Mouse (Mus musculus) myocyte (in vitro differentiated cells): Measurements from ENCODE around the gene Ablim2. TPM values are rescaled to one million over a fixed set of nuclear protein-coding genes. Genes with fewer than 3 reads are reported as not detected.

Experiments used
- H3K27me3 ChIP-seq: one replicate; pipeline ENCODE4 v1.6.1; 2011; ENCODE audit not compliant: control insufficient read depth, insufficient read depth, insufficient read length
- H3K36me3 ChIP-seq: one replicate; pipeline ENCODE4 v1.6.1; 2011; ENCODE audit not compliant: control insufficient read depth, insufficient read depth
- H3K4me2 ChIP-seq: one replicate; pipeline ENCODE4 v1.6.1; 2011; ENCODE audit warnings: low read depth, control low read depth
- H3K4me3 ChIP-seq: one replicate; pipeline ENCODE4 v1.5.1; 2011; ENCODE audit warnings: mild to moderate bottlenecking, control low read depth, moderate library complexity
- H3K79me2 ChIP-seq: one replicate; pipeline ENCODE4 v1.6.1; 2011; ENCODE audit not compliant: control insufficient read depth, insufficient read depth
- H3ac ChIP-seq: one replicate; pipeline ENCODE4 v1.6.1; 2011; ENCODE audit not compliant: control insufficient read depth, insufficient read length
- CEBPB ChIP-seq: IDR thresholded peaks from 2 replicates; pipeline ENCODE4 v1.6.1; 2011; ENCODE audit warnings: mild to moderate bottlenecking, moderate library complexity; ENCODE audit not compliant: poor library complexity, insufficient read depth, severe bottlenecking
- E2F4 ChIP-seq: IDR thresholded peaks from one replicate; pipeline ENCODE4 v1.6.1; 2011; ENCODE audit warnings: mild to moderate bottlenecking, control low read depth, moderate library complexity; ENCODE audit not compliant: insufficient read depth
- MAX ChIP-seq: IDR thresholded peaks from one replicate; pipeline ENCODE4 v1.6.1; 2011; ENCODE audit warnings: low read depth, mild to moderate bottlenecking, control low read depth
- MYOD1 ChIP-seq, 3 experiments: IDR thresholded peaks; one replicate each; pipeline ENCODE4 v1.6.1; 2011; ENCODE audit warnings: control low read depth in 2 of 3, low read depth in 2 of 3, mild to moderate bottlenecking in 2 of 3, moderate library complexity in 1 of 3; ENCODE audit not compliant: insufficient read length in 2 of 3, control insufficient read depth in 1 of 3
- MYOG ChIP-seq, 3 experiments: IDR thresholded peaks; one replicate each; pipeline ENCODE4 v1.6.1; 2011; ENCODE audit warnings: control low read depth in 2 of 3, low read depth in 2 of 3, mild to moderate bottlenecking in 2 of 3; ENCODE audit not compliant: insufficient read length in 2 of 3, control insufficient read depth in 1 of 3, insufficient read depth in 1 of 3
- POLR2A ChIP-seq: IDR thresholded peaks from one replicate; pipeline ENCODE4 v1.6.1; 2011; ENCODE audit warnings: low read depth, mild to moderate bottlenecking, control low read depth, moderate library complexity; ENCODE audit not compliant: insufficient read length
- POLR2AphosphoS2 ChIP-seq: IDR thresholded peaks from one replicate; pipeline ENCODE4 v1.6.1; 2011; ENCODE audit warnings: low read depth, control low read depth; ENCODE audit not compliant: insufficient read length
- REST ChIP-seq: IDR thresholded peaks from one replicate; pipeline ENCODE4 v1.6.1; 2011; ENCODE audit warnings: mild to moderate bottlenecking, control low read depth, moderate library complexity; ENCODE audit not compliant: insufficient read depth, insufficient read length
- SRF ChIP-seq: IDR thresholded peaks from one replicate; pipeline ENCODE4 v1.6.1; 2011; ENCODE audit warnings: low read depth; ENCODE audit not compliant: control insufficient read depth, insufficient read length
- TCF12 ChIP-seq: IDR thresholded peaks from one replicate; pipeline ENCODE4 v1.6.1; 2011; ENCODE audit warnings: mild to moderate bottlenecking, control low read depth; ENCODE audit not compliant: poor library complexity, insufficient read depth, severe bottlenecking
- TCF3 ChIP-seq: IDR thresholded peaks from one replicate; pipeline ENCODE4 v1.6.1; 2011; ENCODE audit warnings: low read depth, control low read depth; ENCODE audit not compliant: insufficient read length
- USF1 ChIP-seq: IDR thresholded peaks from one replicate; pipeline ENCODE4 v1.6.1; 2011; ENCODE audit warnings: low read depth, mild to moderate bottlenecking, control low read depth, moderate library complexity
- polyA plus RNA-seq: library from polyadenylated mRNA; unstranded; fragments of >200 nt; fragmentation: generic; extraction: Trizol; gene quantifications from one replicate; pipeline ENCODE4 v1.2.1, GENCODE M21; 2012; ENCODE audit warnings: missing spikeins

Ablim2 gene
- polyA plus RNA-seq, 1 experiment: 11.9 TPM

- H3K79me2 ChIP-seq: no peaks in the 10 kb centered on the region
- H3K36me3 ChIP-seq: no peaks in the 10 kb centered on the region
- H3K27me3 ChIP-seq: no peaks in the 10 kb centered on the region
- H3K4me3 ChIP-seq: no peak overlapping the region
- TF ChIP-seq E2F4: no peak
- TF ChIP-seq REST: no peak
- no peak for TF ChIP-seq TCF12
- TF ChIP-seq MAX: no peak
- no peak for TF ChIP-seq MYOG (IDR thresholded peaks at IDR 0.05; ENCODE audit: control insufficient read depth in 1 of 3, insufficient read depth in 1 of 3, insufficient read length in 2 of 3, low read depth in 2 of 3)
- TF ChIP-seq POLR2AphosphoS2: no peak
- TF ChIP-seq SRF: no peak
- TF ChIP-seq CEBPB: no peak
- no peak for TF ChIP-seq POLR2A
- no peak for TF ChIP-seq USF1
- no peak for TF ChIP-seq MYOD1 (IDR thresholded peaks at IDR 0.05; ENCODE audit: control insufficient read depth in 1 of 3, insufficient read length in 2 of 3, low read depth in 2 of 3)
- no peak for TF ChIP-seq TCF3
- H3K4me2 ChIP-seq: peak overlapping the region; percentile 7
- no peak overlapping the region for H3ac ChIP-seq
These were observed 40.2 kb upstream of the Ablim2 start for GRCm38 (mm10) chr5:35717455-35717854.

DNA sequence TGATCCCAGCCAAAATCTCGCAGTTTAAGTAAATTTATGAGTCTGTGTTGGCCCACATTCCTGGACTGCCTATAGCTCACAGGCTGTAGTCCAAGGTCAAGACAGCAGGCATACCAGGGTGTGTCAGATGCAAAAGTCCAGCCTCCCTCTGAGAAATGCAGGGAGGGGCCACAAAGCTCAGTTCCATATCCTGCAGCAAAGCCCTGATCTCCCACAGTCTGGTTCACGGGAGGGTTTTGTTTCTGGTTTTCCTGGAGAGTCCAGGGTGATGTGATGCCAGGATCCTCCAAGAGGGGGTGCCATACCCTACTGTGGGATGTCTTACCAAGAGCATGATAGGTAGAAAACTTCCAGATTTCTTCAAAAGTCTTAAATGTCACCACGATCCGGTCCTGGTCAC, 39.7 kb upstream of the Ablim2 start:
- no peaks in the 10 kb centered on the region for H3K79me2 ChIP-seq
- no peaks in the 10 kb centered on the region for H3K27me3 ChIP-seq
- TF ChIP-seq POLR2AphosphoS2 (no peak), POLR2A (no peak), CEBPB (no peak)
- no peak overlapping the region for H3K4me3 ChIP-seq
- H3K4me2 ChIP-seq: peak overlapping the region; percentile 7
- H3K36me3 ChIP-seq: no peaks in the 10 kb centered on the region
- no peak overlapping the region for H3ac ChIP-seq

- H3K4me2 ChIP-seq: no peak overlapping the region
- H3ac ChIP-seq: no peak overlapping the region
- TF ChIP-seq CEBPB (no peak), USF1 (no peak), E2F4 (no peak), MYOD1 (IDR thresholded peaks at IDR 0.05; ENCODE audit: control insufficient read depth in 1 of 3, insufficient read length in 2 of 3, low read depth in 2 of 3) (no peak), TCF3 (no peak), SRF (no peak), TCF12 (no peak)
- H3K79me2 ChIP-seq: no peaks in the 10 kb centered on the region
- no peaks in the 10 kb centered on the region for H3K27me3 ChIP-seq
- no peaks in the 10 kb centered on the region for H3K36me3 ChIP-seq
- no peak overlapping the region for H3K4me3 ChIP-seq
These were observed 38.9 kb upstream of the Ablim2 start for GRCm38 (mm10) chr5:35718817-35719216.

DNA sequence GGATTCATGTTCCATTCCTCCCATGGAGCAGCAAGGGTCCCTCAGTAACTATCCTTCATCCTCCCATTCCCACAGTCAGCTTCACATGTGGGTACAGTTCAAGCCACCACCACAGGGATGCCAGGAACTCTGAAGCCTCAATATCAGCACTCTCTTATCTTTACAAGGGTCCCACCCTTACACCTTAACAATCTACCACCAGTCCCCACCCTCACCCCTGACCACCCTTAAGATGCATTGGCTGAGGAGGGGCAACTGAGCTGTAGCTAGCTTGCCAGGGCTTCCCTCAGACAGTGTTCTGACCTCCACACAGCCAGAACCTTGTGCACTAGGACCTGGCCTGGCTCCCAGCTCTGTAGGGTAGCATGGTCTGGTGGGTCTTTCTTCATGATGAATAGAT, 38.3 kb upstream of the Ablim2 start:
- Histone ChIP-seq H3K79me2 (no peaks in the 10 kb centered on the region), H3K36me3 (no peaks in the 10 kb centered on the region), H3K4me2 (no peak overlapping the region), H3ac (no peak overlapping the region), H3K27me3 (no peaks in the 10 kb centered on the region), H3K4me3 (no peak overlapping the region)
- TF ChIP-seq POLR2AphosphoS2 (no peak), E2F4 (no peak), POLR2A (no peak), TCF3 (no peak), TCF12 (no peak), REST (no peak), MYOD1 (IDR thresholded peaks at IDR 0.05; ENCODE audit: control insufficient read depth in 1 of 3, insufficient read length in 2 of 3, low read depth in 2 of 3) (no peak), MAX (no peak), SRF (no peak), CEBPB (no peak), USF1 (no peak), MYOG (IDR thresholded peaks at IDR 0.05; ENCODE audit: control insufficient read depth in 1 of 3, insufficient read depth in 1 of 3, insufficient read length in 2 of 3, low read depth in 2 of 3) (no peak)

- Histone ChIP-seq H3K4me3 (no peak overlapping the region), H3ac (no peak overlapping the region), H3K27me3 (no peaks in the 10 kb centered on the region), H3K36me3 (no peaks in the 10 kb centered on the region), H3K4me2 (no peak overlapping the region), H3K79me2 (no peaks in the 10 kb centered on the region)
- no peak for TF ChIP-seq TCF3
- no peak for TF ChIP-seq MYOG (IDR thresholded peaks at IDR 0.05; ENCODE audit: control insufficient read depth in 1 of 3, insufficient read depth in 1 of 3, insufficient read length in 2 of 3, low read depth in 2 of 3)
- no peak for TF ChIP-seq E2F4
- TF ChIP-seq TCF12: no peak
- TF ChIP-seq POLR2A: no peak
- TF ChIP-seq REST: no peak
- no peak for TF ChIP-seq SRF
- TF ChIP-seq POLR2AphosphoS2: no peak
- no peak for TF ChIP-seq MYOD1 (IDR thresholded peaks at IDR 0.05; ENCODE audit: control insufficient read depth in 1 of 3, insufficient read length in 2 of 3, low read depth in 2 of 3)
- no peak for TF ChIP-seq CEBPB
- no peak for TF ChIP-seq MAX
- no peak for TF ChIP-seq USF1
These were observed 37.8 kb upstream of the Ablim2 start for GRCm38 (mm10) chr5:35719880-35720279.
